Mouse (Mus musculus) hindbrain, embryonic 13.5 days (tissue): ENCODE measurements around the gene Ooep. TPM values are rescaled to one million over a fixed set of nuclear protein-coding genes. Genes with fewer than 3 reads are reported as not detected.
"Not testable (repeated sequence)": the region's sequence is repeated elsewhere in the genome, so short reads cannot be mapped to it uniquely, and the experiment has no call there.

Experiments
- ATAC-seq: fragments of 200-750 bp; cut with Nextera tagmentation; 2 replicates; pipeline ENCODE4 v1.8.0; 2017; ENCODE audit warnings: moderate TSS enrichment; ENCODE audit not compliant: low FRiP score
- H3K27ac ChIP-seq: fragments of 300-500 bp; sonication (generic); 2 replicates; pipeline ENCODE4 v1.5.1; 2015; ENCODE audit warnings: inconsistent platforms, mild to moderate bottlenecking, moderate library complexity
- H3K27me3 ChIP-seq: fragments of 300-500 bp; sonication (generic); 2 replicates; pipeline ENCODE4 v1.6.1; 2015; ENCODE audit warnings: mild to moderate bottlenecking, inconsistent platforms
- H3K36me3 ChIP-seq: fragments of 300-500 bp; sonication (generic); 2 replicates; pipeline ENCODE4 v1.6.1; 2015; ENCODE audit warnings: mild to moderate bottlenecking, inconsistent platforms
- H3K4me1 ChIP-seq: fragments of 300-500 bp; sonication (generic); replicated peaks from 2 replicates; pipeline ENCODE4 v1.6.1; 2015; ENCODE audit warnings: inconsistent platforms
- H3K4me2 ChIP-seq: fragments of 300-500 bp; sonication (generic); 2 replicates; pipeline ENCODE4 v1.6.1; 2015; ENCODE audit warnings: inconsistent platforms, mild to moderate bottlenecking, moderate library complexity
- H3K4me3 ChIP-seq: fragments of 300-500 bp; sonication (generic); 2 replicates; pipeline ENCODE4 v1.5.1; 2015; ENCODE audit warnings: mild to moderate bottlenecking, inconsistent platforms
- H3K9ac ChIP-seq: fragments of 300-500 bp; sonication (generic); 2 replicates; pipeline ENCODE4 v1.6.1; 2015; ENCODE audit warnings: mild to moderate bottlenecking, inconsistent platforms
- H3K9me3 ChIP-seq: fragments of 300-500 bp; sonication (generic); 2 replicates; pipeline ENCODE4 v1.6.1; 2016; ENCODE audit warnings: inconsistent platforms
- WGBS: fragments of 180-500 bp; shearing (Covaris S2); methylation state at CpG from one replicate; pipeline ENCODE4 v1.1.7; 2015; 5-methylcytosine and 5-hydroxymethylcytosine counted together
- polyA plus RNA-seq: library from polyadenylated mRNA; unstranded; fragments of >200 nt; fragmentation: Nextera tagmentation; extraction: Ambion mirVana; gene quantifications from 2 replicates; pipeline ENCODE4 v1.2.1, GENCODE M21; 2015

Gene Ooep
- polyA plus RNA-seq, 1 experiment from 2014 or later, result 7.9 TPM

- 88% methylated on average over 6 of the region's 6 CpGs for WGBS
- Histone ChIP-seq H3K4me1 (no peaks in the 10 kb centered on the region), H3K27ac (no peak overlapping the region), H3K9ac (no peak overlapping the region), H3K9me3 (no peaks in the 10 kb centered on the region), H3K27me3 (no peaks in the 10 kb centered on the region), H3K36me3 (no peaks in the 10 kb centered on the region), H3K4me3 (no peak overlapping the region), H3K4me2 (no peak overlapping the region)
- ATAC-seq, result no peak
Observed at GRCm38 (mm10) chr9:78364701-78365100, 13.8 kb downstream of the Ooep start.

GRCm38 (mm10) chr9:78363374-78363773 is 15.2 kb downstream of the Ooep start:
- H3K36me3 ChIP-seq, result no peaks in the 10 kb centered on the region
- H3K4me3 ChIP-seq, result no peak overlapping the region
- no peaks in the 10 kb centered on the region for H3K27me3 ChIP-seq
- ATAC-seq, result no peak
- 79% methylated on average over 6 of the region's 6 CpGs for WGBS
- H3K4me2 ChIP-seq, result no peak overlapping the region
- no peaks in the 10 kb centered on the region for H3K4me1 ChIP-seq
- H3K9ac ChIP-seq, result no peak overlapping the region
- H3K9me3 ChIP-seq, result no peaks in the 10 kb centered on the region
- no peak overlapping the region for H3K27ac ChIP-seq

- no peak overlapping the region for H3K4me2 ChIP-seq
- 36% methylated on average over 2 of the region's 2 CpGs for WGBS
- H3K9me3 ChIP-seq, result no peaks in the 10 kb centered on the region
Observed at GRCm38 (mm10) chr9:78360484-78360872, 18.0 kb downstream of the Ooep start.

GRCm38 (mm10) chr9:78359750-78360483 is 18.6 kb downstream of the Ooep start:
- WGBS, result 78% methylated on average over 6 of the region's 6 CpGs
- H3K9ac ChIP-seq, result no peak overlapping the region
- H3K4me3 ChIP-seq, result no peak overlapping the region
- H3K4me1 ChIP-seq, result no peaks in the 10 kb centered on the region
- no peak overlapping the region for H3K4me2 ChIP-seq
- H3K9me3 ChIP-seq, result no peaks in the 10 kb centered on the region
- H3K27me3 ChIP-seq, result no peaks in the 10 kb centered on the region
- H3K27ac ChIP-seq, result no peak overlapping the region
- no peak for ATAC-seq
- no peaks in the 10 kb centered on the region for H3K36me3 ChIP-seq

More at GRCm38 (mm10) chr9:78360484-78360872, 18.0 kb downstream of the Ooep start:
- H3K27ac ChIP-seq, result no peak overlapping the region
- no peaks in the 10 kb centered on the region for H3K27me3 ChIP-seq
- ATAC-seq, result no peak
- H3K36me3 ChIP-seq, result no peaks in the 10 kb centered on the region
- no peak overlapping the region for H3K4me3 ChIP-seq
- no peaks in the 10 kb centered on the region for H3K4me1 ChIP-seq
- H3K9ac ChIP-seq, result no peak overlapping the region

- H3K36me3 ChIP-seq, result no peaks in the 10 kb centered on the region
- H3K27ac ChIP-seq, result no peak overlapping the region
- H3K4me3 ChIP-seq, result no peak overlapping the region
- no peaks in the 10 kb centered on the region for H3K4me1 ChIP-seq
- H3K4me2 ChIP-seq, result no peak overlapping the region
- no peaks in the 10 kb centered on the region for H3K27me3 ChIP-seq
- WGBS, result 20% methylated on average over 9 of the region's 9 CpGs
- no peak; the same call in 1 of the 2 replicates for ATAC-seq
- H3K9me3 ChIP-seq, result no peaks in the 10 kb centered on the region
- no peak overlapping the region for H3K9ac ChIP-seq
Observed at GRCm38 (mm10) chr9:78358053-78358452, 20.5 kb downstream of the Ooep start.

GRCm38 (mm10) chr9:78355611-78356010 is 22.9 kb downstream of the Ooep start, which contains the start of gene Gsta2:
Gene Gsta2 (minus strand): TSS chr9:78355788.
- Histone ChIP-seq H3K4me2 (no peak within 1 kb of the TSS), H3K4me1 (no peaks in the 10 kb centered on the region), H3K4me3 (no peak within 1 kb of the TSS), H3K27me3 (no peaks in the 10 kb centered on the region), H3K27ac (no peak within 1 kb of the TSS), H3K9ac (no peak within 1 kb of the TSS), H3K9me3 (no peaks in the 10 kb centered on the region), H3K36me3 (no peaks in the 10 kb centered on the region)
- no peak for ATAC-seq
- 94% methylated on average over 8 of the region's 8 CpGs for WGBS

GRCm38 (mm10) chr9:78354665-78355578 is 23.6 kb downstream of the Ooep start:
- 84% methylated on average over 11 of the region's 11 CpGs for WGBS
- no peaks in the 10 kb centered on the region for H3K36me3 ChIP-seq
- no peak overlapping the region for H3K9ac ChIP-seq

GRCm38 (mm10) chr9:78351504-78352220 is 26.9 kb downstream of the Ooep start:
- Histone ChIP-seq H3K9ac (no peak overlapping the region), H3K36me3 (no peaks in the 10 kb centered on the region), H3K27ac (no peak overlapping the region), H3K4me2 (no peak overlapping the region), H3K4me1 (no peaks in the 10 kb centered on the region), H3K4me3 (no peak overlapping the region), H3K27me3 (no peaks in the 10 kb centered on the region), H3K9me3 (no peaks in the 10 kb centered on the region)
- 83% methylated on average over 6 of the region's 6 CpGs for WGBS
- no peak for ATAC-seq

More at GRCm38 (mm10) chr9:78354665-78355578, 23.6 kb downstream of the Ooep start:
- H3K27ac ChIP-seq, result no peak overlapping the region
- H3K27me3 ChIP-seq, result no peaks in the 10 kb centered on the region
- H3K4me2 ChIP-seq, result no peak overlapping the region
- H3K4me3 ChIP-seq, result no peak overlapping the region
- H3K4me1 ChIP-seq, result no peaks in the 10 kb centered on the region
- no peaks in the 10 kb centered on the region for H3K9me3 ChIP-seq
- ATAC-seq, result no peak

- H3K4me1 ChIP-seq, H3K4me2 ChIP-seq, H3K36me3 ChIP-seq, H3K27ac ChIP-seq, H3K4me3 ChIP-seq, H3K9me3 ChIP-seq, ATAC-seq, H3K27me3 ChIP-seq, H3K9ac ChIP-seq: not testable (repeated sequence)
Observed at GRCm38 (mm10) chr9:78350007-78350406, 28.5 kb downstream of the Ooep start.

GRCm38 (mm10) chr9:78349141-78349540 is 29.4 kb downstream of the Ooep start:
- not testable (repeated sequence) for ATAC-seq, H3K4me2 ChIP-seq, H3K27me3 ChIP-seq, H3K4me3 ChIP-seq, H3K36me3 ChIP-seq, H3K9me3 ChIP-seq, H3K4me1 ChIP-seq, H3K9ac ChIP-seq, H3K27ac ChIP-seq
- 87% methylated on average over 3 of the region's 3 CpGs for WGBS

GRCm38 (mm10) chr9:78348206-78349004 is 30.1 kb downstream of the Ooep start:
- H3K9ac ChIP-seq, H3K9me3 ChIP-seq: not testable (repeated sequence)
- WGBS, result 74% methylated on average over 6 of the region's 6 CpGs

More at GRCm38 (mm10) chr9:78348206-78349004, 30.1 kb downstream of the Ooep start:
- not testable (repeated sequence) for H3K27me3 ChIP-seq, H3K36me3 ChIP-seq, H3K4me3 ChIP-seq, H3K27ac ChIP-seq, ATAC-seq, H3K4me1 ChIP-seq, H3K4me2 ChIP-seq
